Mouse (Mus musculus): Measurements from ENCODE around the gene Tubb4b. TPM values are rescaled to one million over a fixed set of nuclear protein-coding genes. Genes with fewer than 3 reads are reported as not detected.

Tubb4b gene
- polyA plus RNA-seq (2014; fragmentation: Illumina TruSeq; extraction: RNeasy Lipid Tissue Mini Kit (QIAGEN cat#74804); ENCODE audit: low read depth, low replicate concordance), result 24.5 TPM

GRCm38 (mm10) chr2:25224492-25224765 is at the start of gene Tubb4b:
Tubb4b (minus strand) TSS chr2:25224702.

GRCm38 (mm10) chr2:25271827-25272511 is 47.5 kb upstream of the Tubb4b start, which contains the start of the genes Ssna1 and Anapc2:
Ssna1 (minus strand) TSS chr2:25272438.
Anapc2 (plus strand) TSS chr2:25272478.

GRCm38 (mm10) chr2:25262291-25262767 is 37.8 kb upstream of the Tubb4b start, which contains the start of gene Tprn:
Tprn (plus strand) TSS chr2:25262618.

GRCm38 (mm10) chr2:25255284-25255779 is 30.8 kb upstream of the Tubb4b start, which contains the start of gene Tmem203:
Tmem203 (plus strand) TSS chr2:25255439.

GRCm38 (mm10) chr2:25246183-25247072 is 21.9 kb upstream of the Tubb4b start, which contains the start of gene AL732309.1:
AL732309.1 (minus strand) TSS chr2:25246863.

GRCm38 (mm10) chr2:25242101-25242506 is 17.6 kb upstream of the Tubb4b start, which contains the start of the genes Rnf208 and Cysrt1:
Rnf208 (plus strand) TSS chr2:25242255.
Cysrt1 (minus strand) TSS chr2:25242452.

GRCm38 (mm10) chr2:25236614-25237013 is 12.1 kb upstream of the Tubb4b start, which contains the start of gene Rnf224:
Rnf224 (minus strand) TSS chr2:25236787.

GRCm38 (mm10) chr2:25234050-25234449 is 9.5 kb upstream of the Tubb4b start, which contains the start of gene Slc34a3:
Slc34a3 (minus strand) TSS chr2:25234364.

GRCm38 (mm10) chr2:25218445-25218844 is 6.1 kb downstream of the Tubb4b start, which contains the start of gene Fam166a:
Fam166a (plus strand) TSS chr2:25218745.

GRCm38 (mm10) chr2:25214444-25214843 is 10.1 kb downstream of the Tubb4b start, which contains the start of gene Stpg3:
Stpg3 (minus strand) TSS chr2:25214637.

GRCm38 (mm10) chr2:25211121-25211670 is 13.3 kb downstream of the Tubb4b start, which contains the start of gene Nelfb:
Nelfb (minus strand) TSS chr2:25211489.

GRCm38 (mm10) chr2:25196172-25196954 is 28.1 kb downstream of the Tubb4b start, which contains the start of gene Tor4a:
Tor4a (minus strand) TSS chr2:25196886.

GRCm38 (mm10) chr2:25180478-25180903 is 44.0 kb downstream of the Tubb4b start, which contains the start of gene Nrarp:
Nrarp (plus strand) TSS chr2:25180758.

Other genes with a start within 250 kb of the Tubb4b start
- gene Mrpl41, start 249.6 kb downstream of the Tubb4b start, polyA plus RNA-seq (2014; fragmentation: Illumina TruSeq; extraction: RNeasy Lipid Tissue Mini Kit (QIAGEN cat#74804); ENCODE audit: low read depth, low replicate concordance), result 60.8 TPM
- 5.4 TPM for gene Pnpla7, start 248.7 kb downstream of the Tubb4b start, polyA plus RNA-seq (2014; fragmentation: Illumina TruSeq; extraction: RNeasy Lipid Tissue Mini Kit (QIAGEN cat#74804); ENCODE audit: low read depth, low replicate concordance)
- 4.0 TPM for gene Nsmf, start 170.3 kb downstream of the Tubb4b start, polyA plus RNA-seq (2014; fragmentation: Illumina TruSeq; extraction: RNeasy Lipid Tissue Mini Kit (QIAGEN cat#74804); ENCODE audit: low read depth, low replicate concordance)
- 4.9 TPM for gene Entpd8, start 144.4 kb downstream of the Tubb4b start, polyA plus RNA-seq (2014; fragmentation: Illumina TruSeq; extraction: RNeasy Lipid Tissue Mini Kit (QIAGEN cat#74804); ENCODE audit: low read depth, low replicate concordance)
- gene Noxa1, start 129.6 kb downstream of the Tubb4b start, polyA plus RNA-seq (2014; fragmentation: Illumina TruSeq; extraction: RNeasy Lipid Tissue Mini Kit (QIAGEN cat#74804); ENCODE audit: low read depth, low replicate concordance), result not detected
- 3.8 TPM for gene Nrarp, start 43.9 kb downstream of the Tubb4b start, polyA plus RNA-seq (2014; fragmentation: Illumina TruSeq; extraction: RNeasy Lipid Tissue Mini Kit (QIAGEN cat#74804); ENCODE audit: low read depth, low replicate concordance)
- gene Tor4a, start 27.8 kb downstream of the Tubb4b start, polyA plus RNA-seq (2014; fragmentation: Illumina TruSeq; extraction: RNeasy Lipid Tissue Mini Kit (QIAGEN cat#74804); ENCODE audit: low read depth, low replicate concordance), result 1.4 TPM
- gene Nelfb, start 13.2 kb downstream of the Tubb4b start, polyA plus RNA-seq (2014; fragmentation: Illumina TruSeq; extraction: RNeasy Lipid Tissue Mini Kit (QIAGEN cat#74804); ENCODE audit: low read depth, low replicate concordance), result 5.2 TPM
- not detected for gene Stpg3, start 10.1 kb downstream of the Tubb4b start, polyA plus RNA-seq (2014; fragmentation: Illumina TruSeq; extraction: RNeasy Lipid Tissue Mini Kit (QIAGEN cat#74804); ENCODE audit: low read depth, low replicate concordance)
- gene Fam166a, start 6.0 kb downstream of the Tubb4b start, polyA plus RNA-seq (2014; fragmentation: Illumina TruSeq; extraction: RNeasy Lipid Tissue Mini Kit (QIAGEN cat#74804); ENCODE audit: low read depth, low replicate concordance), result not detected
- 5.6 TPM for gene Slc34a3, start 9.7 kb upstream of the Tubb4b start, polyA plus RNA-seq (2014; fragmentation: Illumina TruSeq; extraction: RNeasy Lipid Tissue Mini Kit (QIAGEN cat#74804); ENCODE audit: low read depth, low replicate concordance)
- not detected for gene Rnf224, start 12.1 kb upstream of the Tubb4b start, polyA plus RNA-seq (2014; fragmentation: Illumina TruSeq; extraction: RNeasy Lipid Tissue Mini Kit (QIAGEN cat#74804); ENCODE audit: low read depth, low replicate concordance)
- gene Rnf208, start 17.6 kb upstream of the Tubb4b start, polyA plus RNA-seq (2014; fragmentation: Illumina TruSeq; extraction: RNeasy Lipid Tissue Mini Kit (QIAGEN cat#74804); ENCODE audit: low read depth, low replicate concordance), result not detected
- gene Cysrt1, start 17.8 kb upstream of the Tubb4b start, polyA plus RNA-seq (2014; fragmentation: Illumina TruSeq; extraction: RNeasy Lipid Tissue Mini Kit (QIAGEN cat#74804); ENCODE audit: low read depth, low replicate concordance), result not detected
- gene AL732309.1, start 22.2 kb upstream of the Tubb4b start, polyA plus RNA-seq (2014; fragmentation: Illumina TruSeq; extraction: RNeasy Lipid Tissue Mini Kit (QIAGEN cat#74804); ENCODE audit: low read depth, low replicate concordance), result 1.5 TPM
- gene Tmem203, start 30.7 kb upstream of the Tubb4b start, polyA plus RNA-seq (2014; fragmentation: Illumina TruSeq; extraction: RNeasy Lipid Tissue Mini Kit (QIAGEN cat#74804); ENCODE audit: low read depth, low replicate concordance), result 0.61 TPM
- gene Tprn, start 37.9 kb upstream of the Tubb4b start, polyA plus RNA-seq (2014; fragmentation: Illumina TruSeq; extraction: RNeasy Lipid Tissue Mini Kit (QIAGEN cat#74804); ENCODE audit: low read depth, low replicate concordance), result 3.2 TPM
- 1.2 TPM for gene Ssna1, start 47.7 kb upstream of the Tubb4b start, polyA plus RNA-seq (2014; fragmentation: Illumina TruSeq; extraction: RNeasy Lipid Tissue Mini Kit (QIAGEN cat#74804); ENCODE audit: low read depth, low replicate concordance)
- 4.5 TPM for gene Anapc2, start 47.8 kb upstream of the Tubb4b start, polyA plus RNA-seq (2014; fragmentation: Illumina TruSeq; extraction: RNeasy Lipid Tissue Mini Kit (QIAGEN cat#74804); ENCODE audit: low read depth, low replicate concordance)
- not detected for gene Tmem210, start 63.4 kb upstream of the Tubb4b start, polyA plus RNA-seq (2014; fragmentation: Illumina TruSeq; extraction: RNeasy Lipid Tissue Mini Kit (QIAGEN cat#74804); ENCODE audit: low read depth, low replicate concordance)
- not detected for gene Lrrc26, start 65.2 kb upstream of the Tubb4b start, polyA plus RNA-seq (2014; fragmentation: Illumina TruSeq; extraction: RNeasy Lipid Tissue Mini Kit (QIAGEN cat#74804); ENCODE audit: low read depth, low replicate concordance)
- gene Grin1, start 94.5 kb upstream of the Tubb4b start, polyA plus RNA-seq (2014; fragmentation: Illumina TruSeq; extraction: RNeasy Lipid Tissue Mini Kit (QIAGEN cat#74804); ENCODE audit: low read depth, low replicate concordance), result not detected
- 15.0 TPM for gene Man1b1, start 107.6 kb upstream of the Tubb4b start, polyA plus RNA-seq (2014; fragmentation: Illumina TruSeq; extraction: RNeasy Lipid Tissue Mini Kit (QIAGEN cat#74804); ENCODE audit: low read depth, low replicate concordance)
- 34.5 TPM for gene Dpp7, start 131.7 kb upstream of the Tubb4b start, polyA plus RNA-seq (2014; fragmentation: Illumina TruSeq; extraction: RNeasy Lipid Tissue Mini Kit (QIAGEN cat#74804); ENCODE audit: low read depth, low replicate concordance)
- 3.9 TPM for gene Uap1l1, start 141.0 kb upstream of the Tubb4b start, polyA plus RNA-seq (2014; fragmentation: Illumina TruSeq; extraction: RNeasy Lipid Tissue Mini Kit (QIAGEN cat#74804); ENCODE audit: low read depth, low replicate concordance)
- not detected for gene Sapcd2, start 147.6 kb upstream of the Tubb4b start, polyA plus RNA-seq (2014; fragmentation: Illumina TruSeq; extraction: RNeasy Lipid Tissue Mini Kit (QIAGEN cat#74804); ENCODE audit: low read depth, low replicate concordance)
- 0.36 TPM for gene Entpd2, start 171.2 kb upstream of the Tubb4b start, polyA plus RNA-seq (2014; fragmentation: Illumina TruSeq; extraction: RNeasy Lipid Tissue Mini Kit (QIAGEN cat#74804); ENCODE audit: low read depth, low replicate concordance)
- gene Npdc1, start 174.6 kb upstream of the Tubb4b start, polyA plus RNA-seq (2014; fragmentation: Illumina TruSeq; extraction: RNeasy Lipid Tissue Mini Kit (QIAGEN cat#74804); ENCODE audit: low read depth, low replicate concordance), result 4.3 TPM
- not detected for gene Fut7, start 198.6 kb upstream of the Tubb4b start, polyA plus RNA-seq (2014; fragmentation: Illumina TruSeq; extraction: RNeasy Lipid Tissue Mini Kit (QIAGEN cat#74804); ENCODE audit: low read depth, low replicate concordance)
- 0.77 TPM for gene Abca2, start 204.0 kb upstream of the Tubb4b start, polyA plus RNA-seq (2014; fragmentation: Illumina TruSeq; extraction: RNeasy Lipid Tissue Mini Kit (QIAGEN cat#74804); ENCODE audit: low read depth, low replicate concordance)
- not detected for gene Clic3, start 232.1 kb upstream of the Tubb4b start, polyA plus RNA-seq (2014; fragmentation: Illumina TruSeq; extraction: RNeasy Lipid Tissue Mini Kit (QIAGEN cat#74804); ENCODE audit: low read depth, low replicate concordance)
- gene Paxx, start 236.4 kb upstream of the Tubb4b start, polyA plus RNA-seq (2014; fragmentation: Illumina TruSeq; extraction: RNeasy Lipid Tissue Mini Kit (QIAGEN cat#74804); ENCODE audit: low read depth, low replicate concordance), result 2.2 TPM
- gene Ptgds, start 245.3 kb upstream of the Tubb4b start, polyA plus RNA-seq (2014; fragmentation: Illumina TruSeq; extraction: RNeasy Lipid Tissue Mini Kit (QIAGEN cat#74804); ENCODE audit: low read depth, low replicate concordance), result not detected